Mouse (Mus musculus) hindbrain, embryonic 15.5 days (tissue): ENCODE results near the gene Tmco4. TPM values are rescaled to one million over a fixed set of nuclear protein-coding genes. Genes with fewer than 3 reads are reported as not detected.

Experiments
- ATAC-seq: fragments of 200-750 bp; cut with Nextera tagmentation; 2 replicates; pipeline ENCODE4 v1.8.0; 2017; ENCODE audit warnings: low read depth, moderate number of reproducible peaks, moderate TSS enrichment; ENCODE audit not compliant: low FRiP score
- H3K27ac ChIP-seq: fragments of 300-500 bp; sonication (generic); replicated peaks from 2 replicates; pipeline ENCODE4 v1.5.1; 2015; ENCODE audit warnings: mild to moderate bottlenecking, inconsistent platforms
- H3K27me3 ChIP-seq: fragments of 300-500 bp; sonication (generic); 2 replicates; pipeline ENCODE4 v1.6.1; 2015; ENCODE audit warnings: control low read depth, inconsistent platforms
- H3K36me3 ChIP-seq: fragments of 300-500 bp; sonication (generic); 2 replicates; pipeline ENCODE4 v1.6.1; 2015; ENCODE audit warnings: control low read depth, inconsistent platforms
- H3K4me1 ChIP-seq: fragments of 300-500 bp; sonication (generic); replicated peaks from 2 replicates; pipeline ENCODE4 v1.6.1; 2015; ENCODE audit warnings: control low read depth, inconsistent platforms
- H3K4me2 ChIP-seq: fragments of 300-500 bp; sonication (generic); 2 replicates; pipeline ENCODE4 v1.6.1; 2015; ENCODE audit warnings: moderate library complexity, mild to moderate bottlenecking, inconsistent platforms
- H3K4me3 ChIP-seq: fragments of 300-500 bp; sonication (generic); 2 replicates; pipeline ENCODE4 v1.5.1; 2015; ENCODE audit warnings: mild to moderate bottlenecking, inconsistent platforms
- H3K9ac ChIP-seq: fragments of 300-500 bp; sonication (generic); 2 replicates; pipeline ENCODE4 v1.6.1; 2015; ENCODE audit warnings: inconsistent platforms
- H3K9me3 ChIP-seq: fragments of 300-500 bp; sonication (generic); 2 replicates; pipeline ENCODE4 v1.6.1; 2016; ENCODE audit warnings: control low read depth, inconsistent platforms
- WGBS: fragments of 180-500 bp; shearing (Covaris S2); methylation state at CpG from one replicate; pipeline ENCODE4 v1.1.7; 2015; 5-methylcytosine and 5-hydroxymethylcytosine counted together
- polyA plus RNA-seq: library from polyadenylated mRNA; unstranded; fragments of >200 nt; fragmentation: Nextera tagmentation; extraction: Ambion mirVana; gene quantifications from 2 replicates; pipeline ENCODE4 v1.2.1, GENCODE M21; 2015

Gene Tmco4
- polyA plus RNA-seq, 1 experiment from 2014 or later: 1.0 TPM

DNA sequence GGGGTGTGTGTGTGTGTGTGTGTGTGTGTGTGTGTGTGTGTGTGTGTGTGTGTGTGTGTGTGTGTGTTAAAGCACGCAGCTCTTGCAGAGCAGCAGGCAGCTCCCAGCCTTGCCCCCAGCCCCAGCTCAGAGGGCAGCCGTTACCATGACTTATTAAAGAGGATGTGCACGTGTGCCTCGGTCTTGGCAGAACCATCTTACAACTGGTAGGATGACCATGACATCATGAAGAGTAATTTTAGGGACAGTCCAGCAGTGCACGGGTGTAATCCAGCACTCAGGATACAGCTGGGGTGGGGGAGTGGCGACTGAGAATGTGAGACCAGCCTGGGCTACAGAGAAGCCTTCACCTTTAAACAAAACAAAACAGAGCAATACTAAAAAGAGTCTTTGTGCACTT is 32.5 kb downstream of the Tmco4 start:
- H3K36me3 ChIP-seq: no peaks in the 10 kb centered on the region
- no peak overlapping the region for H3K27ac ChIP-seq
- no peaks in the 10 kb centered on the region for H3K9me3 ChIP-seq
- H3K4me3 ChIP-seq: no peak overlapping the region
- peaks cover 24% of the 10 kb centered on the region for H3K4me1 ChIP-seq
- peak; percentile 46; the same call in 1 of the 2 replicates for ATAC-seq
- H3K4me2 ChIP-seq: no peak overlapping the region
- H3K27me3 ChIP-seq: no peaks in the 10 kb centered on the region
- H3K9ac ChIP-seq: no peak overlapping the region
- 41% methylated on average over 6 of the region's 6 CpGs for WGBS

DNA sequence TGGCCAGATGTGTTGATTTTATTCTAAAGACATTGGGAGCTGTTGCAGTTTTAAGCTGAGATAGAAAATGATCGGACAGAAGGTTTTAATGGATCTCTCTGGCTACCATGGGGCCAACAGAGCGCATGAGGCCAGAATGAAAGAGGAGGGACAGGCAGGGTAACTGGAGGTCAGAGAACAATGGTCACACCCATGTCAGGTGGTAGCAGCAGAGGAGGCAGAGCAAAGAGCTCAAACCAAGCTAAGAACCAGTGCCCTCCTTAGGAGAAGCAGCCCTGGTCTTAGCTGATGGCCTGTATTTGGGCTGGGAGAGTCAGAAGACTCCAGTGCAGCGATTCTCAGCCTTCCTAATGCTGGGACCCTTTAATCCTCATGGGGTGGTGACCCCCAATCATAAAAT is 34.7 kb downstream of the Tmco4 start:
- Histone ChIP-seq H3K9me3 (no peaks in the 10 kb centered on the region), H3K27me3 (no peaks in the 10 kb centered on the region), H3K36me3 (no peaks in the 10 kb centered on the region), H3K4me1 (peaks cover 24% of the 10 kb centered on the region), H3K4me3 (no peak overlapping the region), H3K27ac (no peak overlapping the region), H3K9ac (no peak overlapping the region), H3K4me2 (no peak overlapping the region)
- 87% methylated on average over 3 of the region's 3 CpGs for WGBS
- no peak for ATAC-seq

DNA sequence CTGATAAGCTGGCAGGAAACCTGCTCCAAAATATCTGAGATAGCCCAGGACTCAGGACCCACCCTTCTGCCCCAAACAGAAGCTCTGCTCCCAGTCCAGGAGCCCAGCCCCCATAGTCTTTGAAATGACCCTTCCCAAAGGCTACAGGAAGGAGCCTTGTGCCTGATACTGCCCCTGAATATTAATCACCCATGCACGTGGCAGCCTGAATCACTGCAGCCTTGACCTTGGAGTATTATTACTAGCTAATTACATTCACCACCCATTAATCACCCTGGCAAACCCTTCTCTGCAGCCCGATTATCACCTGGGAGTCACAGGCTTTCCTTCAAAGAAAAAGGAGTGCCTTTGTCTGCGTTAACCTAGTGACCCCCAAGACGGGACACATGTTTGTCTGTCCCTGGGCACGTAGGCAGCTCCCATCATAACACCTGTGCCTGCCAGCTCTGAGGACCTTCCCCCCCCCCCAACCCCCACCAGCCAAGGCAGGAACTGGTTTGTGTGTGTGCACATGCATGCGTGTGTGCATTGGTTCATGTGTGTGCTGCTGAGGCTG is 35.4 kb downstream of the Tmco4 start:
- no peak overlapping the region; the same call in 1 of the 2 replicates for H3K27ac ChIP-seq
- no peaks in the 10 kb centered on the region for H3K27me3 ChIP-seq
- ATAC-seq: no peak
- no peak overlapping the region for H3K9ac ChIP-seq
- H3K4me1 ChIP-seq: peaks cover 24% of the 10 kb centered on the region
- H3K36me3 ChIP-seq: no peaks in the 10 kb centered on the region
- H3K4me2 ChIP-seq: no peak overlapping the region
- WGBS: 36% methylated on average over 6 of the region's 6 CpGs
- no peak overlapping the region for H3K4me3 ChIP-seq
- no peaks in the 10 kb centered on the region for H3K9me3 ChIP-seq

DNA sequence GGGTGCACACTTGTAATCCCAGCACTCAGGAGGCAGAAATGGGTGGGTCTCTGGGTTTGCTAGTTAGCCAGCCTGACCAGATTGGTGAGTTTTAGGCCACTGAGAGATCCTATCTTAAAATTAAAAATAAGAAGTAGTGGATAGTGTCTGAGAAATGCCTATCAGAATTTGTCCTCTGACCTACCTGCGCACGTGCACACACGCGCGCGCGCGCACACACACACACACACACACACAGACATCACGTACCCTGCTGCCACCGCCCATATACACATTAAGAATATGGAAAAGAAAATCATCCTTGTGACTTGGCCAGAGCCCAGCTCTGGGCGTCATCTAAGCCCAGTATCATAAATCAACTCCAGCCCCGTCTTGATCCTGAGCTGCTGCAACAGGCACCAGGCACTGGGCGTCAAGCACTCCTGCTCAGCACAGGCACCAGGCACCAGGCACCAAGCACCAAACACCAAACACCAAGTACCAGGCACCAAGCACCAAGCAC is 38.6 kb downstream of the Tmco4 start:
- no peak overlapping the region for H3K9ac ChIP-seq
- H3K36me3 ChIP-seq: no peaks in the 10 kb centered on the region
- no peak overlapping the region for H3K27ac ChIP-seq
- no peak overlapping the region for H3K4me3 ChIP-seq
- no peaks in the 10 kb centered on the region for H3K27me3 ChIP-seq
- 88% methylated on average over 13 of the region's 13 CpGs for WGBS
- ATAC-seq: no peak
- peaks cover 12% of the 10 kb centered on the region for H3K4me1 ChIP-seq
- H3K4me2 ChIP-seq: no peak overlapping the region
- no peaks in the 10 kb centered on the region for H3K9me3 ChIP-seq

DNA sequence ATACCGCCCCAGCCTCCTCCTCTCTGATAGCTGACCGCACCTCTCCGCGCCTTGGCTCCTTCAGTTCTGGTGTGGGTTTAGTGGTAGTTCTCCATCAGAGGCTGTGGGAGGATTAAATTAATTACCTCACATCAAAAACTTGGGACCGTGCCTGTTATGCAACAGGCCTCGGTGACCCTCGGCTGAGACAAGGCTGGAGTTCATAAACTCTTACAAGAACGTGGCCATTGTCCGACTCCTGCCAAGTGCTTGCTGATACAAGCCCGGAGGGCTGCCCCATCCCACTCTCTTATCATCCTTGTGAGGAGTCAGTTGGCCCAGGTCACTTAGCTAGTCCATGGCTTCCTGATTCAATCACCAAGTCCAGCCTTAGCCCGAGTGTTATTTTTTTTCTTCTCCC is 40.6 kb downstream of the Tmco4 start:
- ATAC-seq: no peak
- no peaks in the 10 kb centered on the region for H3K36me3 ChIP-seq
- no peak overlapping the region for H3K4me2 ChIP-seq
- H3K27me3 ChIP-seq: no peaks in the 10 kb centered on the region
- no peak overlapping the region for H3K9ac ChIP-seq
- 92% methylated on average over 11 of the region's 11 CpGs for WGBS
- no peak overlapping the region for H3K27ac ChIP-seq
- H3K4me1 ChIP-seq: peaks cover 6% of the 10 kb centered on the region
- no peaks in the 10 kb centered on the region for H3K9me3 ChIP-seq
- H3K4me3 ChIP-seq: no peak overlapping the region

DNA sequence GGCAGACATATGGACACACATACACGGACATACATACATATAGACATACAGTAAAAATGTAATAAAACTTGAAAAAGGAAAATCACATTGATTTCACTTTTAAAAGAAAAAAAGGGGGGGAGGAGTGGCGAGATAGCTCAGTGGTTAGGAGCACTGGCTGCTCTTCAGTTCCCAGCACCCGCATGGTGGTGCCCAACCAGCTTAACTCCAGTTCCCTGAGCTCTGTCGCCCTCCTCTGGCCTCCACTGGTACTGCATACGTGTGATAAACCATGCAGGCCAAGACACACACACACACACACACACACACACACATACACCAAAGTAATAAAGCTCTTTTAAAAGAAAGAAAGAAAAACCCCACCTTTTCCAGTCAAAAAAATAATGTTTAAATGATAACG is 42.1 kb downstream of the Tmco4 start:
- Histone ChIP-seq H3K27ac (no peak overlapping the region), H3K4me1 (peaks cover 9% of the 10 kb centered on the region; the same call in 1 of the 2 replicates), H3K4me3 (no peak overlapping the region), H3K9me3 (no peaks in the 10 kb centered on the region), H3K36me3 (no peaks in the 10 kb centered on the region), H3K27me3 (no peaks in the 10 kb centered on the region), H3K4me2 (no peak overlapping the region), H3K9ac (no peak overlapping the region)
- no peak for ATAC-seq
- WGBS: 79% methylated on average over 6 of the region's 6 CpGs

DNA sequence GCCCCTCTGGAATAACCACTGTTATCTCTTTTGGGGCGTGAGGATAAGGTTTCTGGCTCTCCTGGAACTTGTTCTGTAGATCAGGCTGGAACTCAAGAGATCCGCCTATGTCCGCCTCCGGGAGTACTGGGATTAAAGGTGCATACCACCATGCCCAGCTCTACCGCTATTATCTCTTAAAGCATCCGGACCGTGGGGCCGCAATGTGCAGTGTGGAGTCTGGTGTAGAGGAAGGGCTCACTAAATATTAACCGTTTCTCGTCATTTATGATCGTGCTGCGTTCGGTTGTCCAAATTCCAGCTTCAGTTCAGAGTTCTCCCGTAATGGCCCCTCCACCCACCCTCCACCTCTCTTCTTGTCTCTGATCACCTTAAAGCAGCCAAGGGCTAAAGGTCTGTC is 45.7 kb downstream of the Tmco4 start:
- Histone ChIP-seq H3K27ac (no peak overlapping the region), H3K4me1 (peaks cover 9% of the 10 kb centered on the region; the same call in 1 of the 2 replicates), H3K27me3 (no peaks in the 10 kb centered on the region), H3K4me2 (no peak overlapping the region), H3K4me3 (no peak overlapping the region), H3K9ac (no peak overlapping the region), H3K36me3 (no peaks in the 10 kb centered on the region), H3K9me3 (no peaks in the 10 kb centered on the region)
- no peak for ATAC-seq
- WGBS: 90% methylated on average over 14 of the region's 14 CpGs

DNA sequence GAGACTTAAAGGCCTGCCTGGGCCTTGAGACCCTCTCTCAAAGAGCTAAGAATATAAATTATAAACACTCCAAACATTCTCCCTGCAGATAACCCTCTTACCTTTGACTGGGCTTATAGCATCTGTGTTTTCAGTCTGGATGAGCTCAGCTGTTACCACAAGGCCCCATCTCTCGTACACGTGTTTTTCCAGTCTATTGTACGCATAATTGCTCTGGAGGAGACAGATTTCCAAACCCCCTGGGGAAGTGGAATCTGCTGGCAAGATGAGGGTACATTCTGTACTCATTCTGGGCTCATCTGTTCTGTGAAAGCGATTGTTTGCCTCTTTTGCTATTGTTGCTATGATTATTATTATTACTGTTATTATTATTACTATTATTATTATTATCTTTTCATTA is 46.3 kb downstream of the Tmco4 start:
- H3K4me3 ChIP-seq: no peak overlapping the region
- H3K27me3 ChIP-seq: no peaks in the 10 kb centered on the region
- H3K9me3 ChIP-seq: no peaks in the 10 kb centered on the region
- no peak overlapping the region for H3K9ac ChIP-seq
- H3K4me2 ChIP-seq: no peak overlapping the region
- peaks cover 9% of the 10 kb centered on the region for H3K4me1 ChIP-seq
- H3K27ac ChIP-seq: 0 out of 2 replicates have a peak overlapping the region, but pooled peaks have one; percentile 0
- no peak for ATAC-seq
- no peaks in the 10 kb centered on the region for H3K36me3 ChIP-seq
- 23% methylated on average over 4 of the region's 4 CpGs for WGBS

DNA sequence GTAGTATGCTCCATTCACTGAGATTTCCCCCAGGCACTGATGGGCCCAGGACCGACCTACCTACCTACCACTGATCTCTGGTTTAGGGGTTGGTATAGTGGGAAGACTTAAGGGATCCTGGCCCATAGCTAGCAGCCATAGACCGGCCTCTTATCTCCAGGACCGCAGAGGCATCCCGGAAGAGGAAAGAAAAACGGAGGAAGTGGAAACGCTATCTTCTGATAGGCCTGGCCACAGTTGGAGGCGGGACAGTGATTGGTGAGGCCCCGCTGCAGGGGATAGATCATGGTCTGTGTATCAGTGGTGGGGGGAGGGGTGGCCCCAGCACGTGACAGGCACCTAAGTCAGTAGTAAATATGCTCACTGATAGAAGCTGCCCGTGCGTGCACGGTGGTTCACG is 46.7 kb downstream of the Tmco4 start:
- peak; percentile 68; the same call in 1 of the 2 replicates for ATAC-seq
- H3K4me2 ChIP-seq: no peak overlapping the region

DNA sequence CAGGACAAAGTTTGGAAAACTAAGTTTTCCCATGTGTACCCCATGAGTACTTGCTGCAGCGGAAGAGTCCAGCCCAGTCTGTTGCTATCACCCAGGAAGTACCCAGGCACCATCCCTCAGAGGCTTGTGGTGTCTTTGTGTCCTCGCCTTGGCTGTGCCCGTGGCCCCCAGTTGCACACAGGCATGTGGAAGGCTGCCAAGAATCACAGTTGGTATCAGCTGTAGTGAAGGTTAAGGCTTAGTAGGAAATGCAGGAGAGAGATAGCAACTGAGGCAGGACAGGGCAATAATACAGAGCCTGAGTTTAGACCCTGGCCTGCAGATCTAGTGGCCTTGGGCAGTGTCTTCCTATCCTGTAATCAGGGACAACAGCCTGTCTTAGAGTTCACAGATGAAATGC is 47.7 kb downstream of the Tmco4 start:
- Histone ChIP-seq H3K36me3 (no peaks in the 10 kb centered on the region), H3K27me3 (no peaks in the 10 kb centered on the region), H3K9me3 (no peaks in the 10 kb centered on the region), H3K27ac (no peak overlapping the region), H3K9ac (no peak overlapping the region), H3K4me2 (no peak overlapping the region), H3K4me3 (no peak overlapping the region), H3K4me1 (peaks cover 12% of the 10 kb centered on the region)
- ATAC-seq: no peak
- WGBS: 59% methylated on average over 3 of the region's 3 CpGs

More for the DNA sequence above, 46.7 kb downstream of the Tmco4 start:
- Histone ChIP-seq H3K9ac (no peak overlapping the region), H3K27me3 (no peaks in the 10 kb centered on the region), H3K4me1 (peaks cover 12% of the 10 kb centered on the region), H3K4me3 (no peak overlapping the region), H3K9me3 (no peaks in the 10 kb centered on the region), H3K36me3 (no peaks in the 10 kb centered on the region), H3K27ac (no peak overlapping the region)
- WGBS: 53% methylated on average over 13 of the region's 13 CpGs

DNA sequence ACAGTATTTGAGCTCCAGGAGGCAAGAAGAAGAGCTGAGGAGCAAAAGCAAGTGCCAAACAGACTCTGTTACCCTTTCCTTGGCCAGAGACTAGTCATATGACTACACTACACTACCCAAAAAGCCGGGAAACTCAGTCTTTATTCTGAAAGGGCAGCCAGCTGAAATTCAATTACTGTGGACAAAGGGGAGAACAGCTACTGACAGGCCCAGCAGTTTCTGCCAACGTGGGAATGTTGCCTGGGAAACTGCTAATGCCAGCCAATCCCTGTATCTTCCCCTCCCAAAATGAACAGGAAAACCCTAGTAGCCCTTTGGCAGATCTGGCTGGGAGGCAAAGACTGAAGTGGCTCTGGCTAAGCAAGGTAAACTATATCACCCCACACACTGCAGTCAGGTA is 51.7 kb downstream of the Tmco4 start:
- H3K27ac ChIP-seq: peak overlapping the region; percentile 47; the same call in 1 of the 2 replicates
- no peaks in the 10 kb centered on the region for H3K36me3 ChIP-seq
- H3K4me3 ChIP-seq: no peak overlapping the region
- no peak overlapping the region for H3K9ac ChIP-seq
- H3K27me3 ChIP-seq: no peaks in the 10 kb centered on the region
- H3K9me3 ChIP-seq: no peaks in the 10 kb centered on the region
- peaks cover 8% of the 10 kb centered on the region for H3K4me1 ChIP-seq
- ATAC-seq: peak; percentile 84; the same call in 1 of the 2 replicates
- WGBS: 1% methylated on average over 2 of the region's 2 CpGs
- H3K4me2 ChIP-seq: no peak overlapping the region

DNA sequence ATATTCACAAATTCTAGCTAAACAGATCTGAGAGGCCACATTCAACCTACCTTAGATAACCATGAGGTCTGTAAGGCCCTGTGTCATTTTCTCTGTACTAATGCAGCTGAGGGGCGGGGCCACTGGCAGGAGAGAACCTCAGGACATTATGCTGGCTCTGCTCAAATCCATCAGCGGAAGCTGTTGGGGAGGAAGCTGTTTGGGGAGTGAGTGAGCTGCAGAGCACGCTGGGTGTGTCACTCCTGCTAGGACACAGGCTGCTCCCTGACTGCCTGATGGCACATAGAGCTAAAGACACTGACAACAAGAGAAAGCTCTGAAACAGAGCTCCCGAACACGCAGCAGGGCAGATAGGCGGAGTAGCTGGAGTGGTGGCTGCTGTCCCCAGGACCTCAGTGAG is 58.0 kb downstream of the Tmco4 start:
- Histone ChIP-seq H3K27me3 (no peaks in the 10 kb centered on the region), H3K4me2 (no peak overlapping the region), H3K4me3 (no peak overlapping the region), H3K27ac (no peak overlapping the region), H3K9ac (no peak overlapping the region), H3K36me3 (no peaks in the 10 kb centered on the region), H3K9me3 (no peaks in the 10 kb centered on the region), H3K4me1 (peaks cover 17% of the 10 kb centered on the region)
- 68% methylated on average over 6 of the region's 6 CpGs for WGBS
- ATAC-seq: no peak

DNA sequence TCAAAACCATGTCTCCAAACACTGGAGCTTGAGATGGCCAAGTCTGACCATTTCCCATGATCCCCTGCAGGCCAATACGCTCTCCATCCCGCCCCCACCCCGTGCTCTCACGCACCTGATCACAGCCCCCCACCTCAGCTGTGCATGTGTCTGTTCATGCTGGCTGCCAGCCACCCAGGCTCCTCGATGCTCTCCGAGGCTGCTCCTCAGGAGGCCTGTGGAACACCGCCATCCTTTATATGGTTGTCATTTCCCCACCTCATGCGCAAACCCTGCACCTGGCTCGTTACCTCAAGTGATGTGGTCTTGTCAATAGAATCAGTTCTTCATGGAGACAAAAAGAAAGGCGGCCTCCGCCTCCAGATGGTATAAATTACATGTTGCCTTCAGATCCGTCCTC is 59.8 kb downstream of the Tmco4 start:
- H3K9ac ChIP-seq: no peak overlapping the region
- H3K9me3 ChIP-seq: no peaks in the 10 kb centered on the region
- no peak overlapping the region for H3K4me2 ChIP-seq
- H3K4me3 ChIP-seq: no peak overlapping the region
- peaks cover 23% of the 10 kb centered on the region for H3K4me1 ChIP-seq
- H3K27ac ChIP-seq: no peak overlapping the region
- WGBS: 56% methylated on average over 12 of the region's 12 CpGs
- H3K27me3 ChIP-seq: no peaks in the 10 kb centered on the region
- ATAC-seq: no peak
- H3K36me3 ChIP-seq: no peaks in the 10 kb centered on the region
